Mouse (Mus musculus) stomach, postnatal 0 days (tissue): ENCODE measurements around the gene Myo7a. TPM values are rescaled to one million over a fixed set of nuclear protein-coding genes. Genes with fewer than 3 reads are reported as not detected.

Source experiments
- ATAC-seq: fragments of 200-750 bp; cut with Nextera tagmentation; 2 replicates; pipeline ENCODE4 v1.8.0; 2017; ENCODE audit not compliant: low FRiP score, low TSS enrichment
- DNase-seq: peaks from one replicate; pipeline ENCODE4 v3.0.0-alpha.2; 2016; ENCODE audit warnings: low spot score
- H3K27ac ChIP-seq: fragments of 300-500 bp; sonication (generic); replicated peaks from 2 replicates; pipeline ENCODE4 v1.5.1; 2014; ENCODE audit warnings: mild to moderate bottlenecking, control low read depth
- H3K27me3 ChIP-seq: fragments of 300-500 bp; sonication (generic); 2 replicates; pipeline ENCODE4 v1.6.1; 2014; ENCODE audit warnings: low read length; ENCODE audit not compliant: control insufficient read depth, insufficient read depth
- H3K36me3 ChIP-seq: fragments of 300-500 bp; sonication (generic); 2 replicates; pipeline ENCODE4 v1.6.1; 2014; ENCODE audit warnings: low read length, mixed read lengths; ENCODE audit not compliant: control insufficient read depth, insufficient read depth
- H3K4me1 ChIP-seq: fragments of 300-500 bp; sonication (generic); replicated peaks from 2 replicates; pipeline ENCODE4 v1.6.1; 2014; ENCODE audit warnings: antibody characterized with exemption; ENCODE audit not compliant: control insufficient read depth, insufficient read depth
- H3K4me2 ChIP-seq: fragments of 300-500 bp; sonication (generic); replicated peaks from 2 replicates; pipeline ENCODE4 v1.6.1; 2014; ENCODE audit warnings: low read depth, mild to moderate bottlenecking, control low read depth, moderate library complexity
- H3K4me3 ChIP-seq: fragments of 300-500 bp; sonication (generic); 2 replicates; pipeline ENCODE4 v1.5.1; 2014; ENCODE audit warnings: low read depth, low read length, control low read depth
- H3K9ac ChIP-seq: fragments of 300-500 bp; sonication (generic); 2 replicates; pipeline ENCODE4 v1.6.1; 2014; ENCODE audit warnings: mild to moderate bottlenecking, low read length, control low read depth, mixed read lengths
- H3K9me3 ChIP-seq: fragments of 300-500 bp; sonication (generic); 2 replicates; pipeline ENCODE4 v1.6.1; 2016; ENCODE audit warnings: low read length; ENCODE audit not compliant: control insufficient read depth
- CTCF ChIP-seq: IDR thresholded peaks from 2 replicates; pipeline ENCODE4 v1.5.1; 2016; ENCODE audit warnings: antibody characterized with exemption, low read depth, mild to moderate bottlenecking, moderate library complexity
- EP300 ChIP-seq: optimal IDR thresholded peaks from 2 replicates; pipeline ENCODE3; 2016; ENCODE audit warnings: antibody characterized with exemption
- WGBS: fragments of 180-500 bp; shearing (Covaris S2); extraction: QIAGEN DNeasy Blood & Tissue Kit; methylation state at CpG from one replicate; pipeline ENCODE4 v1.1.7; 2014; 5-methylcytosine and 5-hydroxymethylcytosine counted together
- polyA plus RNA-seq: library from polyadenylated mRNA; unstranded; fragments of >200 nt; fragmentation: Nextera tagmentation; extraction: Ambion mirVana; gene quantifications from 2 replicates; pipeline ENCODE4 v1.2.1, GENCODE M21; 2015

The Myo7a gene
- polyA plus RNA-seq, 1 experiment from 2014 or later = 2.4 TPM

GRCm38 (mm10) chr7:98153892-98154291 is 34.6 kb upstream of the Myo7a start:
- Histone ChIP-seq H3K36me3 (no peaks in the 10 kb centered on the region), H3K4me3 (no peak overlapping the region), H3K27me3 (no peaks in the 10 kb centered on the region), H3K27ac (no peak overlapping the region), H3K9ac (no peak overlapping the region), H3K4me1 (peaks cover 3% of the 10 kb centered on the region; the same call in 1 of the 2 replicates), H3K9me3 (no peaks in the 10 kb centered on the region), H3K4me2 (no peak overlapping the region)
- TF ChIP-seq EP300 = no peak
- WGBS = 85% methylated on average over 5 of the region's 5 CpGs
- no peak for ATAC-seq
- DNase-seq = no peak

- Histone ChIP-seq H3K9me3 (no peaks in the 10 kb centered on the region), H3K27ac (no peak overlapping the region), H3K4me2 (no peak overlapping the region), H3K9ac (no peak overlapping the region), H3K27me3 (no peaks in the 10 kb centered on the region), H3K4me3 (no peak overlapping the region), H3K36me3 (no peaks in the 10 kb centered on the region), H3K4me1 (no peaks in the 10 kb centered on the region)
- 53% methylated on average over 3 of the region's 3 CpGs for WGBS
- no peak for ATAC-seq
- no peak for TF ChIP-seq EP300
- TF ChIP-seq CTCF = peak; percentile 55
- DNase-seq = no peak
Measured at GRCm38 (mm10) chr7:98153345-98153744, 34.0 kb upstream of the Myo7a start.

- H3K4me3 ChIP-seq = no peak overlapping the region
- H3K9me3 ChIP-seq = no peaks in the 10 kb centered on the region
- WGBS = 51% methylated on average over 8 of the region's 8 CpGs
- ATAC-seq (no peak), DNase-seq (no peak)
- no peak overlapping the region for H3K9ac ChIP-seq
- TF ChIP-seq CTCF = no peak
- H3K36me3 ChIP-seq = no peaks in the 10 kb centered on the region
- no peaks in the 10 kb centered on the region for H3K4me1 ChIP-seq
- H3K4me2 ChIP-seq = no peak overlapping the region
- H3K27me3 ChIP-seq = no peaks in the 10 kb centered on the region
- no peak overlapping the region for H3K27ac ChIP-seq
Measured at GRCm38 (mm10) chr7:98152400-98152799, 33.1 kb upstream of the Myo7a start.

DNA sequence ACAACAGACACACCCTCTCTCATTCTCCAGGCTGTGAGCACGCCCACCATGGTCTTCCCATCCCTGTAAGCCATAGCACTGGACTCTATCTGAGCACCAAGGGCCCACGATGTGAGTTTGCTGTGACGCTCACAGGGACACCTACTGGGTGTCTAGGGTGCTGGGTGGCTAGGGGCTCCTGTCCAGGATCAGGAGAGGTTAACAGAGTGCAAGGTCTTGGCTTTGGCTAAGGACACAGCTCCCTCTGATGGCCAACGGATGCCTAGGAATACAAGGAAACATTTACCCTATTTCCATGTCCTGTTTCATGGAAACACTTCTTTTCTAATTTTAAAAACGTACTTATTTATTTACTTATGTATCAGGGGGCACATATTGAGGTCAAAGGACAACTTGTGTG is 31.2 kb upstream of the Myo7a start:
- Histone ChIP-seq H3K4me3 (no peak overlapping the region), H3K9me3 (no peaks in the 10 kb centered on the region), H3K4me1 (no peaks in the 10 kb centered on the region), H3K27ac (no peak overlapping the region), H3K4me2 (no peak overlapping the region), H3K36me3 (no peaks in the 10 kb centered on the region), H3K27me3 (no peaks in the 10 kb centered on the region), H3K9ac (no peak overlapping the region)
- ATAC-seq = no peak
- 60% methylated on average over 5 of the region's 5 CpGs for WGBS
- TF ChIP-seq CTCF (peak; percentile 59), EP300 (no peak)
- DNase-seq = no peak

- no peaks in the 10 kb centered on the region for H3K27me3 ChIP-seq
- no peaks in the 10 kb centered on the region for H3K4me1 ChIP-seq
- no peak overlapping the region for H3K9ac ChIP-seq
- ATAC-seq (no peak), DNase-seq (no peak)
- H3K4me2 ChIP-seq = no peak overlapping the region
- no peak overlapping the region for H3K4me3 ChIP-seq
- 56% methylated on average over 3 of the region's 3 CpGs for WGBS
- TF ChIP-seq CTCF = no peak
- no peaks in the 10 kb centered on the region for H3K9me3 ChIP-seq
- H3K27ac ChIP-seq = no peak overlapping the region
- no peaks in the 10 kb centered on the region for H3K36me3 ChIP-seq
Measured at GRCm38 (mm10) chr7:98149802-98150201, 30.5 kb upstream of the Myo7a start.

DNA sequence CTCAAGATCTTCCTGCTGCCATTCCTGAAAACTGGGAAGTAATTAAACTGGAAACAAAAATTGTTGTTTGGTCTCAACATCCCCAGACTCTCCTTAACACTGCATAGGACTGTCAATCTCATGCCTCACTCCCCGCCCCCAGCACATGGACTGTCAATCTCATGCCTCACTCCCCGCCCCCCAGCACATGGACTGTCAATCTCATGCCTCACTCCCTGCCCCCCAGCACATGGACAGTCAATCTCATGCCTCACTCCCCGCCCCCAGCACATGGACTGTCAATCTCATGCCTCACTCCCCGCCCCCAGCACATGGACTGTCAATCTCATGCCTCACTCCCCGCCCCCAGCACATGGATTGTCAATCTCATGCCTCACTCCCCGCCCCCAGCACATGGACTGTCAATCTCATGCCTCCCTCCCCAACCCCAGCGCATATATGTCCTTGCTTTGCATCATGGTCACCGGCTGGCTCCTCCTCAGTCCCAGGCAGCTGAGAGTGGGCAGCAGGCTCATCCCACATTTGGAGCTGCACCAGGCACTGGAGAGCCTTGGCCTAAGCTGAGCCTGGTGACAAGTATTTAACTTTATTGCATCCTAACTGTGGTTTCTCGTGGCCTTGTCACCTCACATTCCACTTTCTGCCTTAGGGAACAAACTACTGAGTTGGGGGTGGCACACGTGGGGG is 29.5 kb upstream of the Myo7a start:
- Histone ChIP-seq H3K27ac (no peak overlapping the region), H3K27me3 (no peaks in the 10 kb centered on the region), H3K4me3 (no peak overlapping the region), H3K36me3 (no peaks in the 10 kb centered on the region), H3K9me3 (no peaks in the 10 kb centered on the region), H3K4me2 (no peak overlapping the region), H3K9ac (no peak overlapping the region), H3K4me1 (no peaks in the 10 kb centered on the region)
- DNase-seq (no peak), ATAC-seq (no peak)
- TF ChIP-seq EP300 = no peak
- 79% methylated on average over 10 of the region's 10 CpGs for WGBS
